Mouse (Mus musculus): ENCODE measurements around the gene Olfr1467. TPM values are rescaled to one million over a fixed set of nuclear protein-coding genes. Genes with fewer than 3 reads are reported as not detected.

Olfr1467 gene
- polyA plus RNA-seq (2016; fragmentation: Nextera tagmentation; extraction: Ambion mirVana), result not detected in 2 replicates

DNA sequence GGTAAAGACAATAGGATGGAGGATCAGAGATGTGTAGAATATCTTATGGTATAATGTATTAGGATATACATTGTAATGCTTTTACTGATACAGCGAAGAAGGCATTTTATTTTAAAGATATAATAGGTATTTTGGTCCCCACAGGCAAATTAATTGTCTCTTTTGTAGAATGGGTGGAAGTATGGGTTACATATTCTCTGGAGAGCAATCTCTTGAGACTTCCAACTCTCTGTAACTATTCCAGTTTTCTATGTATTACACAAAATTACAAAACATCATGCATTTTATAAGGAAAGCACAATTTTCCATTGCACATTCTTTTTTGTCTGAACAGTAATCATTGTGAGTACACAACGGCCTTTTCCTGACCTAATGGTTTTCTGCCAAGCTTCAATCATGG is at the start of gene Olfr1467:
Olfr1467 (plus strand) TSS at position 301 of the 400 bp plus-strand sequence.
- Histone ChIP-seq H3K27me3 (ENCODE audit: low read depth, poor library complexity, severe bottlenecking) (no peaks in the 10 kb centered on the region), H3K27ac (replicated peaks) (no peak within 1 kb of the TSS), H3K36me3 (no peaks in the 10 kb centered on the region), H3K4me1 (no peaks in the 10 kb centered on the region), H3K4me3 (no peak within 1 kb of the TSS), H3K9me3 (replicated peaks) (peaks cover 37% of the 10 kb centered on the region)
- no peak for DNase-seq (ENCODE audit: low spot score)
- 73% methylated on average over 2 of the region's 2 CpGs for WGBS

DNA sequence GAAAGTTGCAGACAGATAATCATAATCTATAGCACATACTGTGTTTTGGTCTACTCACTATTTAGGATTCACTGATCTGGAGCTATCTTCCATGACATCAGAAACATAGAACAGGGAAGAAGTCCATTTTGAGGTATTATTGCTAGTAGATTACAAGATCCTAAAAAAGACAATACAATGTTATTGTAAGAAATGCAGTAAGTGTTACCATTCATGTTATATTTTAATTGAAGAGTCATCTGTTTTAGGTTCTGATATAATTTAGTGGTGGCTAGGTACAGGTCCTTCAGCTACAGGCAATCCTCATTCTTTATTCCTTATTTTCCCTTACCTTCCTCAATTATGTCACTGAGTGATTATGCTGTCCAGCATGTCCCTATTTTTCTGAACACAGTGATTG is 46.6 kb upstream of the Olfr1467 start, which contains the start of gene Olfr1465:
Olfr1465 (minus strand) TSS at position 101 of the 400 bp plus-strand sequence.
- Histone ChIP-seq H3K4me3 (no peak within 1 kb of the TSS), H3K9me3 (replicated peaks) (peaks cover 26% of the 10 kb centered on the region), H3K27me3 (ENCODE audit: low read depth, poor library complexity, severe bottlenecking) (no peaks in the 10 kb centered on the region), H3K4me1 (no peaks in the 10 kb centered on the region), H3K36me3 (no peaks in the 10 kb centered on the region), H3K27ac (replicated peaks) (no peak within 1 kb of the TSS)
- DNase-seq (ENCODE audit: low spot score), result no peak

DNA sequence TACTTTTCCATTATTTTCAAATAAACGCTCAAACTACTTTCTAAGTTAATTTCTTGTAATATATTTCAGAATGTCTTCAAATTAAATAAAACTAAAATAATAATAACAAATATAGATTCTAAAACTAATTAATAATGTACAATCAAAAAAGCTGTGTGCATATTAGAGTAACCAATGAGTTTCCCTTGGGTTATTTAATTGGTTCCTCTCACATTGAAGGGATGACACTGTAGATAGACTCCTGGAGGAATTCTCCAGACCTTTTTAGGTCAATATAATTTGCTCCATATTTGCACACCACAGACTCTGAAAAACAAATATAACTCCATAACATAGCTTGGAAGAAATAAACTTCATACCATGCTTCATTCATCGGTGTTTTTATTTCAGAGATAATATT is 23.5 kb upstream of the Olfr1467 start, which contains the start of gene Olfr1466:
Olfr1466 (plus strand) TSS at position 301 of the 400 bp plus-strand sequence.
- WGBS, result 93% methylated on average over 2 of the region's 2 CpGs

DNA sequence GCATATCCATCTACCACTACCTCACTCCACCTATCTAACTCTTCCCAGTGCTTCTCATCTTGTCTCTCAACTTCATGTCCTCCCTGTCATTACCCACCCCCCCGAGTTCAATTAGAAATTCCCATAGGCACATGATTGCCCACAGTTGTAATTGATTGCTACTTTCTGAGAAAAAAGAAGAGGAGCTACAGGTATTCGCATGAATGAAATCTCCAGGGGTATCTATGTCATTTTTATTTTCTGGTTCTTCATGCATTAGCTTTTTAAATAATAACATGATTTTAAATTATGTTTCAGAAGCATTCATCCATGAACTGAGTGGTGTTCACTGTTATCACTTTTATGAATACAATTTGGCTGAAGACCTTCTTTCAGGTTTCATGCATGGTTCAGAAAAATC is 45.5 kb downstream of the Olfr1467 start, which contains the start of gene Olfr1469:
Olfr1469 (plus strand) TSS at position 301 of the 400 bp plus-strand sequence.
- Histone ChIP-seq H3K4me3 (no peak within 1 kb of the TSS), H3K27me3 (ENCODE audit: low read depth, poor library complexity, severe bottlenecking) (no peaks in the 10 kb centered on the region), H3K36me3 (no peaks in the 10 kb centered on the region), H3K9me3 (replicated peaks) (peaks cover 13% of the 10 kb centered on the region), H3K27ac (replicated peaks) (no peak within 1 kb of the TSS), H3K4me1 (no peaks in the 10 kb centered on the region)
- 94% methylated on average over 2 of the region's 2 CpGs for WGBS
- no peak for DNase-seq (ENCODE audit: low spot score)

More for the DNA sequence above, 23.5 kb upstream of the Olfr1467 start, which contains the start of gene Olfr1466:
- no peak within 1 kb of the TSS for H3K4me3 ChIP-seq
- H3K27me3 ChIP-seq (ENCODE audit: low read depth, poor library complexity, severe bottlenecking), result no peaks in the 10 kb centered on the region
- H3K27ac ChIP-seq (replicated peaks), result no peak within 1 kb of the TSS
- DNase-seq (ENCODE audit: low spot score), result no peak
- peaks cover 27% of the 10 kb centered on the region for H3K9me3 ChIP-seq (replicated peaks)
- H3K36me3 ChIP-seq, result no peaks in the 10 kb centered on the region
- H3K4me1 ChIP-seq, result no peaks in the 10 kb centered on the region

Other genes with a start within 250 kb of the Olfr1467 start
- not detected in 2 replicates for gene Olfr1459, start 212.7 kb upstream of the Olfr1467 start, polyA plus RNA-seq (2016; fragmentation: Nextera tagmentation; extraction: Ambion mirVana)
- gene Olfr1461, start 199.2 kb upstream of the Olfr1467 start, polyA plus RNA-seq (2016; fragmentation: Nextera tagmentation; extraction: Ambion mirVana), result not detected in 2 replicates
- not detected in 2 replicates for gene Olfr1462, start 176.5 kb upstream of the Olfr1467 start, polyA plus RNA-seq (2016; fragmentation: Nextera tagmentation; extraction: Ambion mirVana)
- gene Olfr1463, start 130.9 kb upstream of the Olfr1467 start, polyA plus RNA-seq (2016; fragmentation: Nextera tagmentation; extraction: Ambion mirVana), result not detected in 2 replicates
- gene Olfr1465, start 46.7 kb upstream of the Olfr1467 start, polyA plus RNA-seq (2016; fragmentation: Nextera tagmentation; extraction: Ambion mirVana), result not detected in 2 replicates
- not detected in 2 replicates for gene Olfr1466, start 23.4 kb upstream of the Olfr1467 start, polyA plus RNA-seq (2016; fragmentation: Nextera tagmentation; extraction: Ambion mirVana)
- gene Olfr1469, start 45.6 kb downstream of the Olfr1467 start, polyA plus RNA-seq (2016; fragmentation: Nextera tagmentation; extraction: Ambion mirVana), result not detected in 2 replicates
- gene Olfr1471, start 81.2 kb downstream of the Olfr1467 start, polyA plus RNA-seq (2016; fragmentation: Nextera tagmentation; extraction: Ambion mirVana), result not detected in 2 replicates
- gene Olfr1472, start 93.8 kb downstream of the Olfr1467 start, polyA plus RNA-seq (2016; fragmentation: Nextera tagmentation; extraction: Ambion mirVana), result not detected in 2 replicates
- not detected in 2 replicates for gene Olfr1474, start 107.3 kb downstream of the Olfr1467 start, polyA plus RNA-seq (2016; fragmentation: Nextera tagmentation; extraction: Ambion mirVana)
- not detected in 2 replicates for gene Olfr1475, start 118.0 kb downstream of the Olfr1467 start, polyA plus RNA-seq (2016; fragmentation: Nextera tagmentation; extraction: Ambion mirVana)
- gene Olfr1477, start 138.3 kb downstream of the Olfr1467 start, polyA plus RNA-seq (2016; fragmentation: Nextera tagmentation; extraction: Ambion mirVana), result not detected in 2 replicates
- gene Olfr1480, start 165.7 kb downstream of the Olfr1467 start, polyA plus RNA-seq (2016; fragmentation: Nextera tagmentation; extraction: Ambion mirVana), result not detected in 2 replicates
- not detected in 2 replicates for gene Olfr1484, start 221.3 kb downstream of the Olfr1467 start, polyA plus RNA-seq (2016; fragmentation: Nextera tagmentation; extraction: Ambion mirVana)